In genomic region chr3:101836045-101836444, GRCm38 (mm10) we compare ENCODE assay signal across 8 mouse cellular contexts. TPM values are rescaled to one million over a fixed set of nuclear protein-coding genes. Genes with fewer than 3 reads are reported as not detected.
DNase-seq lines count a peak whose midpoint lies in the region; ATAC-seq lines count a peak whose summit lies in the region.

No protein-coding gene starts in this region.

- H3K4me3 ChIP-seq in brown adipose tissue, adult 24 weeks (ENCODE audit: insufficient read depth, low read depth, low read length) = peak overlapping the region; percentile 29; the same call in 1 of the 2 replicates
- H3K4me3 ChIP-seq in lung, embryonic 15.5 days = peak overlapping the region; percentile 18; the same call in 1 of the 2 replicates

- no peak overlapping the region for H3K27ac ChIP-seq in brown adipose tissue, adult 24 weeks (replicated peaks; ENCODE audit: low read depth, low read length)
- H3K27ac ChIP-seq in lung, embryonic 15.5 days = 0 out of 2 replicates have a peak overlapping the region, but pooled peaks have one; percentile 22

- H3K9ac ChIP-seq in lung, embryonic 15.5 days = peak overlapping the region; percentile 14; the same call in 1 of the 2 replicates

- no peaks in the 10 kb centered on the region for H3K36me3 ChIP-seq in lung, embryonic 15.5 days

- under 1% methylated on average over 8 of the region's 8 CpGs for WGBS in lung, embryonic 15.5 days

- ATAC-seq in hematopoietic stem cell, adult 5-6 weeks (replicated peaks in 1 of 2; ENCODE audit: insufficient read depth in 1 of 2, low FRiP score in 2 of 2, low TSS enrichment in 1 of 2, low read depth in 1 of 2, poor library complexity in 2 of 2, severe bottlenecking in 2 of 2) = 0 out of 4 replicates have a peak, but pooled peaks have one; percentile 42 to 46
- ATAC-seq in lung, embryonic 15.5 days (ENCODE audit: borderline replicate concordance, extremely low read depth, low FRiP score, low TSS enrichment) = peak; percentile 92
- no peak for ATAC-seq in CD4-positive, CD25-positive, alpha-beta regulatory T cell, adult 4 months

- H3K4me1 ChIP-seq in brown adipose tissue, adult 24 weeks (ENCODE audit: control insufficient read depth, insufficient read depth, insufficient read length, low read length) = no peaks in the 10 kb centered on the region; the same call in 1 of the 2 replicates
- H3K4me1 ChIP-seq in lung, embryonic 15.5 days = peaks cover 19% of the 10 kb centered on the region

- no peaks in the 10 kb centered on the region for H3K27me3 ChIP-seq in lung, embryonic 15.5 days

- peak overlapping the region; percentile 56 for H3K4me2 ChIP-seq in lung, embryonic 15.5 days

- peak; percentile 80 for DNase-seq in 3T3-L1 (ENCODE audit: low read depth, low spot score)
- DNase-seq in frontal cortex, postnatal 14 days (ENCODE audit: low spot score in 2 of 2) = peak; percentile 29 to 48
- DNase-seq in layer of hippocampus, adult 8-10 months (ENCODE audit: low spot score in 2 of 2) = peak; percentile 29 to 32
- peak; percentile 68 for DNase-seq in ovary, postnatal 14 days (ENCODE audit: low spot score)

- H3K9me3 ChIP-seq in lung, embryonic 15.5 days = no peaks in the 10 kb centered on the region

RNA-seq across cellular contexts. Expression of gene Mab21l3, which starts 12.7 kb away (rescaled TPM):
- polyA plus RNA-seq in brown adipose tissue, adult 24 weeks (2012; ENCODE audit: insufficient read depth, insufficient read length, missing spikeins) = not detected in 2 replicates
- total RNA-seq in hematopoietic stem cell, adult 5-6 weeks (2017) = not detected in 2 replicates
- total RNA-seq in layer of hippocampus, adult 8-10 months (2022) = not detected
- polyA plus RNA-seq in lung, embryonic 15.5 days (2015; fragmentation: Nextera tagmentation; extraction: Ambion mirVana) = 0.55 and 0.69 TPM in 2 replicates
- polyA plus RNA-seq in CD4-positive, CD25-positive, alpha-beta regulatory T cell, adult 4 months (2017; shearing (Covaris generic)) = not detected
